Comparison of ENCODE assay signal across 8 mouse cellular contexts in the genomic region with DNA sequence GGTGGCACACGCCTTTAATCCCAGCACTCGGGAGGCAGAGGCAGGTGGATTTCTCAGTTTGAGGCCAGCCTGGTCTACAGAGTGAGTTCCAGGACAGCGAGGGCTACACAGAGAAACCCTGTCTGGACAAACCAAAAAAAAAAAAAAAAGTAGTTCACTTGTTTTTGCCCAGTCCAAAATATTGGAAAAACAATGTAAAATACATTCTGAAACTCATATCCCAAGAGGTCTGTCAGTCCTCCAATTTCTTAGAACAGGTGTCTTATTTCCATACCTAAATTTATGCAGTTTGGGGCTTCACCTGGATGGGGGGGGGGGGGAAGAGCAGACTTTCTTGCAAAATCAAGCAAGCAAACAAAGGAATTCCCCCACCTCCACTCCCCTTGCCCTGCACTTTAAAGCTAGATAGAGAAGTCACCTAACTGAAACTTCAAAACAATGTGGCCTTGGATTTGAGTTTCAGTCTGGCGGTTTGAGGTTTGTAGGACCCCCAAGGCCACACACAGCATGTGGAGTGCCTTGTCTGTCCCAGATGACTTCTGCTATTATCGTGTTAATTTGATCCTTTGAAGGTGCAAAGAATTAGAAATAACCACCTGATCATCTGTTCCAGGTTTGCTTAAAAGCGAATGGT. TPM values are rescaled to one million over a fixed set of nuclear protein-coding genes. Genes with fewer than 3 reads are reported as not detected.
DNase-seq lines count a peak whose midpoint lies in the region; ATAC-seq and TF ChIP-seq lines count a peak whose summit lies in the region.

No protein-coding gene starts in this region.

- no peak for ATAC-seq in heart, embryonic 16.5 days (replicated peaks; ENCODE audit: extremely low read depth, insufficient read depth, low FRiP score)
- peak; percentile 41 for ATAC-seq in activated CD4-positive, CD25-positive, alpha-beta regulatory T cell, adult 4 months
- ATAC-seq in hindbrain, embryonic 16.5 days: no peak
- no peak for ATAC-seq in midbrain, postnatal 0 days (ENCODE audit: low FRiP score)

- WGBS in heart, embryonic 16.5 days: 46% methylated on average over 6 of the region's 6 CpGs
- WGBS in hindbrain, embryonic 16.5 days: 51% methylated on average over 6 of the region's 6 CpGs
- 51% methylated on average over 6 of the region's 6 CpGs for WGBS in midbrain, postnatal 0 days

- H3K4me3 ChIP-seq in heart, embryonic 16.5 days (ENCODE audit: low read length): peak overlapping the region; percentile 11
- peak overlapping the region; percentile 21 for H3K4me3 ChIP-seq in hindbrain, embryonic 16.5 days (ENCODE audit: low read length)
- H3K4me3 ChIP-seq in midbrain, postnatal 0 days (ENCODE audit: low read depth, low read length): no peak overlapping the region

- peak overlapping the region; percentile 2 for H3K9ac ChIP-seq in heart, embryonic 16.5 days (ENCODE audit: low read length)
- H3K9ac ChIP-seq in hindbrain, embryonic 16.5 days (ENCODE audit: low read depth, low read length): no peak overlapping the region
- H3K9ac ChIP-seq in midbrain, postnatal 0 days (replicated peaks; ENCODE audit: low read length, poor library complexity, severe bottlenecking): no peak overlapping the region

- peaks cover 10% of the 10 kb centered on the region for H3K4me1 ChIP-seq in heart, embryonic 16.5 days (ENCODE audit: control insufficient read depth, insufficient read depth, low read length)
- peaks cover 3% of the 10 kb centered on the region; the same call in 1 of the 2 replicates for H3K4me1 ChIP-seq in hindbrain, embryonic 16.5 days (ENCODE audit: control insufficient read depth, insufficient read depth, low read depth, low read length)
- no peaks in the 10 kb centered on the region for H3K4me1 ChIP-seq in midbrain, postnatal 0 days (ENCODE audit: insufficient read depth, low read length)

- intact Hi-C loops in heart, postnatal 25 days (cut with DNase I): no loop called here

- H3K36me3 ChIP-seq in heart, embryonic 16.5 days (ENCODE audit: control insufficient read depth, insufficient read depth): no peaks in the 10 kb centered on the region
- no peaks in the 10 kb centered on the region for H3K36me3 ChIP-seq in hindbrain, embryonic 16.5 days (ENCODE audit: control insufficient read depth, insufficient read depth, low read length)
- no peaks in the 10 kb centered on the region for H3K36me3 ChIP-seq in midbrain, postnatal 0 days (ENCODE audit: insufficient read depth, low read length)

- no peak for DNase-seq in heart, postnatal 25 days (ENCODE audit: low spot score)
- no peak for DNase-seq in midbrain, postnatal 0 days (ENCODE audit: low spot score)
- DNase-seq in urinary bladder, postnatal 36 days (ENCODE audit: low spot score in 2 of 2): no peak
- DNase-seq in yolk sac, embryonic 10.5 days (ENCODE audit: low spot score): no peak
- DNase-seq in kidney, postnatal 25 days: no peak

- no peaks in the 10 kb centered on the region for H3K9me3 ChIP-seq in heart, embryonic 16.5 days (replicated peaks; ENCODE audit: control insufficient read depth, low read length)
- no peaks in the 10 kb centered on the region for H3K9me3 ChIP-seq in hindbrain, embryonic 16.5 days (ENCODE audit: control insufficient read depth, low read length)
- H3K9me3 ChIP-seq in midbrain, postnatal 0 days (ENCODE audit: low read length): no peaks in the 10 kb centered on the region

- H3K27me3 ChIP-seq in heart, embryonic 16.5 days (ENCODE audit: control insufficient read depth, insufficient read depth, low read length): peaks cover 55% of the 10 kb centered on the region
- no peaks in the 10 kb centered on the region for H3K27me3 ChIP-seq in hindbrain, embryonic 16.5 days (replicated peaks; ENCODE audit: control insufficient read depth, insufficient read depth, low read length)
- H3K27me3 ChIP-seq in midbrain, postnatal 0 days (ENCODE audit: insufficient read depth, low read length): no peaks in the 10 kb centered on the region

- TF ChIP-seq CTCF in midbrain, postnatal 0 days (IDR thresholded peaks at IDR 0.05): no peak

- peak overlapping the region; percentile 56 for H3K4me2 ChIP-seq in heart, embryonic 16.5 days (ENCODE audit: low read depth, low read length)
- H3K4me2 ChIP-seq in hindbrain, embryonic 16.5 days (ENCODE audit: low read length): peak overlapping the region; percentile 51
- peak overlapping the region; percentile 35; the same call in 1 of the 2 replicates for H3K4me2 ChIP-seq in midbrain, postnatal 0 days (ENCODE audit: low read depth, low read length, poor library complexity, severe bottlenecking)

- peak overlapping the region; percentile 12; the same call in 1 of the 2 replicates for H3K27ac ChIP-seq in heart, embryonic 16.5 days (ENCODE audit: low read length)
- H3K27ac ChIP-seq in hindbrain, embryonic 16.5 days (ENCODE audit: low read depth, low read length): no peak overlapping the region
- H3K27ac ChIP-seq in midbrain, postnatal 0 days (ENCODE audit: low read depth, low read length): no peak overlapping the region

RNA-seq across cellular contexts. Expression of a gene that starts 25.7 kb away (rescaled TPM):
- polyA plus RNA-seq in heart, embryonic 16.5 days (2015; fragmentation: Nextera tagmentation; extraction: Ambion mirVana): 44.1 and 45.4 TPM in 2 replicates
- 10 to 100 TPM; 30.4 to 34.0 TPM for total RNA-seq in heart, postnatal 25 days (2021)
- 10 to 100 TPM; 23.8 to 42.3 TPM for polyA plus RNA-seq in activated CD4-positive, CD25-positive, alpha-beta regulatory T cell, adult 4 months (2017; shearing (Covaris generic))
- polyA plus RNA-seq in hindbrain, embryonic 16.5 days (2015; fragmentation: Nextera tagmentation; extraction: Ambion mirVana): 77.7 and 86.0 TPM in 2 replicates
- total RNA-seq in midbrain, postnatal 0 days (2014; rRNA removed): 36.0 and 47.8 TPM in 2 replicates
- polyA plus RNA-seq in midbrain, postnatal 0 days (2015; fragmentation: Nextera tagmentation; extraction: Ambion mirVana): 64.7 and 80.2 TPM in 2 replicates
